Mouse (Mus musculus) cerebellum, adult 8-10 months (tissue): ENCODE results near the gene Tep1.
"Not testable (repeated sequence)": the region's sequence is repeated elsewhere in the genome, so short reads cannot be mapped to it uniquely, and the experiment has no call there.

ENCODE experiments used
- DNase-seq: peaks from one replicate; pipeline ENCODE4 v3.0.0; 2022

Gene Tep1

GRCm38 (mm10) chr14:50869889-50870804, at the start of gene Tep1:
Tep1 (minus strand) TSS chr14:50870560.
- DNase-seq: peak; percentile 79

GRCm38 (mm10) chr14:50911356-50911755, 41.0 kb upstream of the Tep1 start:
- no peak for DNase-seq

GRCm38 (mm10) chr14:50908126-50908525, 37.8 kb upstream of the Tep1 start:
- no peak for DNase-seq

GRCm38 (mm10) chr14:50905327-50905726, 35.0 kb upstream of the Tep1 start:
- not testable (repeated sequence) for DNase-seq

- DNase-seq: no peak
Measured at GRCm38 (mm10) chr14:50904828-50905129, 34.4 kb upstream of the Tep1 start.

GRCm38 (mm10) chr14:50903973-50904827, 33.8 kb upstream of the Tep1 start:
- peak; percentile 64 for DNase-seq

- DNase-seq: not testable (repeated sequence)
Measured at GRCm38 (mm10) chr14:50897992-50898391, 27.6 kb upstream of the Tep1 start.

- DNase-seq: peak; percentile 55
Measured at GRCm38 (mm10) chr14:50897374-50897765, 27.0 kb upstream of the Tep1 start, which contains the start of gene Klhl33. Klhl33 (minus strand) TSS chr14:50897507.

GRCm38 (mm10) chr14:50896747-50897373, 26.5 kb upstream of the Tep1 start:
- peak; percentile 66 for DNase-seq

- DNase-seq: peak; percentile 71
Measured at GRCm38 (mm10) chr14:50895985-50896746, 25.8 kb upstream of the Tep1 start.

- peak; percentile 37 for DNase-seq
Measured at GRCm38 (mm10) chr14:50895407-50895806, 25.0 kb upstream of the Tep1 start.

GRCm38 (mm10) chr14:50892541-50893459, 22.4 kb upstream of the Tep1 start:
- no peak for DNase-seq

- DNase-seq: no peak
Measured at GRCm38 (mm10) chr14:50892091-50892490, 21.7 kb upstream of the Tep1 start.

GRCm38 (mm10) chr14:50891621-50892020, 21.3 kb upstream of the Tep1 start:
- DNase-seq: no peak

GRCm38 (mm10) chr14:50876236-50876950, 6.0 kb upstream of the Tep1 start:
- no peak for DNase-seq

GRCm38 (mm10) chr14:50875591-50876230, 5.4 kb upstream of the Tep1 start:
- DNase-seq: no peak

- no peak for DNase-seq
Measured at GRCm38 (mm10) chr14:50875175-50875574, 4.8 kb upstream of the Tep1 start.

- DNase-seq: no peak
Measured at GRCm38 (mm10) chr14:50871284-50871683, 924 bp upstream of the Tep1 start.

GRCm38 (mm10) chr14:50870805-50871143, 414 bp upstream of the Tep1 start:
- DNase-seq: no peak

- DNase-seq: no peak
Measured at GRCm38 (mm10) chr14:50868656-50869055, 1.7 kb downstream of the Tep1 start.
